Mouse (Mus musculus): Measurements from ENCODE around the gene Pigp.

The Pigp gene

GRCm38 (mm10) chr16:94317752-94318151 lies 53.9 kb downstream of the Pigp start:
- no peak for DNase-seq (ENCODE audit: low spot score)

GRCm38 (mm10) chr16:94315215-94315614 lies 56.4 kb downstream of the Pigp start:
- no peak for DNase-seq (ENCODE audit: low spot score)

GRCm38 (mm10) chr16:94314626-94315025 lies 57.0 kb downstream of the Pigp start:
- DNase-seq (ENCODE audit: low spot score) = no peak

GRCm38 (mm10) chr16:94313229-94314030 lies 58.2 kb downstream of the Pigp start, which contains the start of gene Hlcs:
TSS of gene Hlcs (minus strand) at chr16:94313571.
- DNase-seq (ENCODE audit: low spot score) = peak; percentile 96

GRCm38 (mm10) chr16:94312663-94313228 lies 58.9 kb downstream of the Pigp start:
- DNase-seq (ENCODE audit: low spot score) = peak; percentile 66

GRCm38 (mm10) chr16:94311931-94312330 lies 59.7 kb downstream of the Pigp start:
- no peak for DNase-seq (ENCODE audit: low spot score)

- DNase-seq (ENCODE audit: low spot score) = no peak
Measured at GRCm38 (mm10) chr16:94311416-94311815, 60.2 kb downstream of the Pigp start.

GRCm38 (mm10) chr16:94309025-94309424 lies 62.6 kb downstream of the Pigp start:
- no peak for DNase-seq (ENCODE audit: low spot score)

Measured in ovary, postnatal 14 days (tissue).